Mouse (Mus musculus): ENCODE data around the gene Mast2. TPM values are rescaled to one million over a fixed set of nuclear protein-coding genes. Genes with fewer than 3 reads are reported as not detected.

The Mast2 gene
- polyA plus RNA-seq, 1 experiment from 2014 or later: 83.6 TPM

Other genes starting within 250 kb of the Mast2 start
- gene Pik3r3, start 242.6 kb downstream of the Mast2 start, polyA plus RNA-seq (2014; fragmentation: Nextera tagmentation; extraction: Ambion mirVana): 86.4 and 115 TPM in 2 replicates
- 4.5 and 5.3 TPM in 2 replicates for gene Ipp, start 43.4 kb upstream of the Mast2 start, polyA plus RNA-seq (2014; fragmentation: Nextera tagmentation; extraction: Ambion mirVana)
- gene Tmem69, start 91.8 kb upstream of the Mast2 start, polyA plus RNA-seq (2014; fragmentation: Nextera tagmentation; extraction: Ambion mirVana): 27.1 and 33.3 TPM in 2 replicates
- gene Gpbp1l1, start 93.5 kb upstream of the Mast2 start, polyA plus RNA-seq (2014; fragmentation: Nextera tagmentation; extraction: Ambion mirVana): 18.8 and 27.6 TPM in 2 replicates
- gene Ccdc17, start 132.5 kb upstream of the Mast2 start, polyA plus RNA-seq (2014; fragmentation: Nextera tagmentation; extraction: Ambion mirVana): 5.4 and 5.9 TPM in 2 replicates
- 94.4 and 110 TPM in 2 replicates for gene Nasp, start 163.8 kb upstream of the Mast2 start, polyA plus RNA-seq (2014; fragmentation: Nextera tagmentation; extraction: Ambion mirVana)
- 638 and 660 TPM in 2 replicates for gene Akr1a1, start 187.5 kb upstream of the Mast2 start, polyA plus RNA-seq (2014; fragmentation: Nextera tagmentation; extraction: Ambion mirVana)
- 378 and 430 TPM in 2 replicates for gene Prdx1, start 221.4 kb upstream of the Mast2 start, polyA plus RNA-seq (2014; fragmentation: Nextera tagmentation; extraction: Ambion mirVana)
- 16.3 and 20.6 TPM in 2 replicates for gene Mmachc, start 244.2 kb upstream of the Mast2 start, polyA plus RNA-seq (2014; fragmentation: Nextera tagmentation; extraction: Ambion mirVana)
- gene Ccdc163, start 244.3 kb upstream of the Mast2 start, polyA plus RNA-seq (2014; fragmentation: Nextera tagmentation; extraction: Ambion mirVana): 11.4 and 13.1 TPM in 2 replicates